Mouse (Mus musculus) lung, postnatal 0 days (tissue): Measurements from ENCODE around the gene Casp12.

ENCODE experiments used
- CTCF ChIP-seq: IDR thresholded peaks from 2 replicates; pipeline ENCODE4 v1.5.1; 2016; ENCODE audit warnings: antibody characterized with exemption, mild to moderate bottlenecking
- EP300 ChIP-seq: IDR thresholded peaks from 2 replicates; pipeline ENCODE4 v1.6.1; 2016; ENCODE audit warnings: antibody characterized with exemption, mild to moderate bottlenecking, control low read depth

- TF ChIP-seq CTCF (no peak), EP300 (no peak)
Observed at GRCm38 (mm10) chr9:5299132-5299381, 46.2 kb upstream of the Casp12 start.
